Mouse (Mus musculus) cerebral cortex, adult 2 months (tissue): ENCODE data around the gene Copg2.

Experiments
- WGBS: fragments of 180-500 bp; shearing (Covaris S2); methylation state at CpG from one replicate; pipeline ENCODE4 v1.1.7; 2018; 5-methylcytosine and 5-hydroxymethylcytosine counted together

The Copg2 gene

DNA sequence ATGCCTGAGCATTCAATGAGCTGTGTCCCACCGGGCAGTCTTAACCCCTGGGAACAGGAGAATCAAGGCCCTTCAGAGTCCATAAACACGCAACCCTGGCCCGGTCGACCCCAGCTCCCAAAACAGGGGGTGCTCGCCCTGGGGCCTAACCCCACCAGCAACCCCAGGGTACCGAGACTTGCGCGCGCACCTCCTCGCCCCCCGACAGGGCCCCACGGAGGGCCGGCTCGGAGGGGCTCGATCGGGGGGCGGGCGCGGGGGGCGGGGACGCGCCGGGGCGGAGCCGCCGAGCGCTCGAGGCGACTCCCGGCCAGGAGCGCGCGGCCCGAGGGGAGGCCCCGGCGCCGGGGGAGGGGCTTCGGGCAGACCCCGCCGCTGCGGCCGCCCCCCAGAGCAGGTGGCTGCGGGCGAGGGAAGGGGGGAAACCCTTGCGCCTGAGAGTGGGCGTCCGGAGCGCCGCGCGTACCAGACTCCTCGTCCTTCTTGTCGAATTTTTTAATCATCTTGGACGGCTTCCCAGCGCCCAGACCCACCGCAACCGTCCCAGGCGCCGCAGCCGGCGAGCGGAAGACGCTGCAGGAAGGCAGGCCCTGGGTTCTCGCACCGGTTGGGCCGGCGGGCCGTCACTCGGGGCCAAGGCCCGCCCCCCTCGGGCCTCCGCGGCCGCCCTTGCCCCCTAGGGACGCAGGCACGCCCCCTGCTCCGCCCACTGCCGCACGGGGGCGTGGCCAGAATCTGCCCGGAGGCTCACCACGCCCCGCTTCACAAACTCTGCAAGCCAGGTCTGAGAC, at the start of gene Copg2:
Gene Copg2 (minus strand): TSS at position 600 of the 791 bp plus-strand sequence.
- WGBS, result under 1% methylated on average over 79 of the region's 83 CpGs

DNA sequence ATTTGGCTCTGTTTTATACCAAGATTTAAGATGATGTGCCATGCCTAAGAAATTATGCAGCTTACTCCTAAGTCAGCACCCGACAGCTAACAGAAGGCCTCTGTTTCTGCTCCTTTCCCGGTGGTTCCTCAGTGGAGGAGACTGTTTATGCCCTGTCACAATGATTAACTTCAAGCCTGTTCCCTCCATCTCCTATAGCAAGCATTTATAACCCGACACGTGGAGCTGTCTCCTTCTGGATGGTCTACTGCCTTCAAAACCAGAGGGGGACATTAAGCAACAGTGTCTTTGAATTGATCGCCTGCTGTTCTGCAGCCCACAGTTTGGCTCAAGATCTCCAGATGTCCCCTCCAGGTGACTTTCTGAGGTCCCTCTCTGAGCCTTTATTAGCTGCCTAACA, 42.7 kb upstream of the Copg2 start:
- WGBS, result 69% methylated on average over 5 of the region's 5 CpGs

DNA sequence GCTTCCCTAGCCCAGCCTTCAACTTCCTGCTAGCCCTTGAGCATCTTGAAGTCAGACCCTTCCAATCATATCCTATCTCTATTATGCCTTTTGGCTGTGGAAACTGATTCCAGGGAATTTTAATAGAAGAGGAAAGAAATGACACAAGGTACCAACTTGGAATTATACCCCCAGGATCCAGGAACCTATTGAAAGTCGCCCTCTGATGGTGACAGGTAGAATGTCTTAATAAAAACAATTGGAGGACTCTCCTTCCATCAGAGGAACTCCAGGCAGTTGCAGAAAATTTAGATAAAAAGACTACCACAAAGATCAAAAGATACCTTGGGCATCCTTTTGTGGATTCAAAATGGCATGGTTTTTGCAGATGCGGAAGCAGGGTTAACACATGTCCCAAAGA, 26.2 kb upstream of the Copg2 start:
- 55% methylated on average over 2 of the region's 2 CpGs for WGBS

DNA sequence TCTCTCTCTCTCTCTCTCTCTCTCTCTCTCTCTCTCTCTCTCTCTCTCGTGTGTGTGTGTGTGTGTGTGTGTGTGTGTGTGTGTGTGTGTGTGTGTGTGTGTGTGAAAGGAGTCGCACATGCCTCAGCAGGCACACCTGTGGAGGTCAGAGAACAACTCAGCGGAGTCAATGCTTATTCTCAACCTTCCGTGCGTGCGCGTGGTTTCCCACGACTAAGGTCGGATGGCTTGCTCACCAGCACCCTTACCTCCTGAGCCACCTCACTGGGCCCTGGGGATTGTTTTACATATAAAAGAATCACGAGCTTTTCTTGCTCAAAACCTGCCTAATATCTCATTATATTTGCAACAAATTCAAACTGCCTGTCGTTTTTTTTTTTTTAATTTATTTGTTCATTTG, 25.2 kb upstream of the Copg2 start:
- 62% methylated on average over 11 of the region's 11 CpGs for WGBS

DNA sequence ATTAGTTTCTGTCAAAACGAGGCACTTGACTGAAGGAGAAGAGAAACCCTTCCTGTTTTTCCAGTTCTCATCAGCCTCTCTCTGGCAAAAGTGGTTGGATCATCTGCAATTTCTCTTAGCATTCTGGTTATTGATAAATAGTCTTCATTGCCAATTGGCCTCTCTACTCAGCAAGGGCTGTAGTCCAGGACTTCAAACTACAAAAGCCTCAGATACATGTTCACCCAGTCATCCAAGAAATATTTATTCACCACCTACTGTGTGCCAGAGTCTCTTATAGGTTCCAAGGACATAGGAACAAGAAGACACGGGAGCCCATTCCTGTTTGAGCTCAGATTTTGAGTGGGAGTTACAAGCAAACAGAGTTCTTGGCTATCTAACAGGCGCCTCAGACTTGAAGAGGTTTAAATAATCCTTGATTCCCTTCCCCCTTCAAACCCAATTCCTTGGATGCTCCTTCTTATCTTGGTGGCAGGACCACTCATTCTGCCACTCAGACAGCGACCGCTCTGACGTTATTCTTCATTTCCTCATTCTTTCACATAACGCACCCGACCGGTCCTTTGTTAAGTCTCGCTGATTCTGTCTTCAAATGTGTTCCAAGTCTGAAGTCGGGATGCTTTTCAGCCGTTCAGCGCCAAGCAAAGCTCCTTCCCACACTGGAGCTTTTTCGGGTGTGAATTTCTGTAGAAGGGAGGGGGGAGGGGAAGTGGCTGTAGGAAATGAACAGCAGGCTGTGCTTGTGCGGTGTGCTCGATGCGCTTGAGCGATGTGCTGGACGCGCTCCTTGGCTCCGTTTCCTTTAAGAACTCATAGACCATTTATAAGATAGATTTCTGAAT, 24.5 kb upstream of the Copg2 start:
- WGBS, result 13% methylated on average over 21 of the region's 21 CpGs

DNA sequence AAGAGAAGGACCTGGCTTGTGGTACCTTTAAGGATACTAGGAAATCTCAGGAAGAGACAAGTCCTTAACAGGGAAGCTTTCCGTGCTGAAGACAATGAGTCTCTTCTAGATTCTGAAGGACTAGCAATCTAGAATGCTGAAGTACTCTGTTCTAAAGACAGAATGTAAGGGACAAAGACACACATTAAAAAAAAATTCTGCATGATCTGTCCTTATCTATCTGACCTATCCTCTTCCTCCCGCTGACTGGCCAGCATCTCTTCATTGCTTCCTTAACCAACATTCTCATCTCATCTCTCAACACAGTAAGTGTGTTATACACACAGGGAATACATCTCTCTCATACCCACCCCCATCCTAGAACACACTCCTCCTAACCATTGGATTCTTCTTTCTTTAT, 18.9 kb upstream of the Copg2 start, which contains the start of gene Tsga13:
Gene Tsga13 (minus strand): TSS at position 101 of the 400 bp plus-strand sequence.
- 91% methylated on average over 2 of the region's 2 CpGs for WGBS

DNA sequence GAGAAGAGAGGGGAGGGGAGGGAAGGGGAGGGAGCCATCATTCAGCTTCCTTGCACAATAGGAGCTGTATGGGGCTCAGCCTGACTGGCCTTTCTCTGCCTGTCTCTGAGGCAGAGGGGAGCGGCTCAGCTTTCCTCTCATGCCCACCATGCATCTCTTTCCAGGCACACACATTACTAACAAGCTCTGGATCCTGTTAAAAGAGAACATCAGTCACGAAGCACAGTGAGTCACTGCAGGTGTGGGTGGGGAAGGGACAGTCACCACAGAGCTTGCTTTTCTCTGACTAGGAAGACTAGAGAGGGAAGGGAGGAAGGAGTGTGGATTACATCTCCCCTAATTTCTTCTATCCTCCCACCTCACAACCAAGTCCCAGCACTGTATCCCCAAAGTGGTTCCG, 11.4 kb upstream of the Copg2 start:
- 33% methylated on average over 3 of the region's 3 CpGs for WGBS

DNA sequence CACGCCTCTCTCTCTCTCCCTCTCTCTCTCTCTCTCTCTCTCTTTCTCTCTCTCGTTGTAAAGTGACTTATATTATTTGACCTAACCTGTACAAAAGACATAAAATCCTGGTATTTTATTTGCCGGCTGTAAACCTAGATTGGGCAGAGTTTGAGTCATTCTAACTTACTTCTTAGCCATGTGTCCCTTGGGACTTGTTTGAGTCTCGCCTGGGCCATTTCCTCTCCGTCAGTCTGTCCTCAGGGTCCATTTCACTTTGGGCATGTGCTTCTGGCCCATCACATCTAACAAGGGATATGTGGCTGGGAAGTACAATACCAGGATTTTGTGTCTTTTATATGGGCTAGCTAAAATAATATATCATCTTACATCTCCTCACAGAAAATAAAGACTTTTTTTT, 8.3 kb upstream of the Copg2 start:
- 82% methylated on average over 5 of the region's 5 CpGs for WGBS

DNA sequence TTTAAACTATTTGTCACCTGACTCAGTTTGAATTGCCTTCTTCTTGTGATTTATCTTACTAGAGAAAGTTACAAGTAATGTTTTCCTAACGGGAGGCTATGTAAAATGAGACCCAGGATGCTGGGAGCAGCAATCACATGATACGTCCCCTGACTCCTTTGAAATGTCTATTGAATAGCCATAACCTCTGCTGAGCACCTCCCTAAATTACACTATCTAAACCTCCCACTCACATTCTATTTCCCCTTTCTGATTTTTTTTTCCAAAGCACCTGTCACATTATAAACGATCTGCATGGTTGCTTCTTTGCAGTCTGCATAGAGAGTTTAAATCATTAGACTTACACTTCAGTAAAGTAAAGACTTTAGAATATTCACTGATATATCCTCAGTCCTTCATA, 7.4 kb upstream of the Copg2 start:
- 65% methylated on average over 3 of the region's 3 CpGs for WGBS

DNA sequence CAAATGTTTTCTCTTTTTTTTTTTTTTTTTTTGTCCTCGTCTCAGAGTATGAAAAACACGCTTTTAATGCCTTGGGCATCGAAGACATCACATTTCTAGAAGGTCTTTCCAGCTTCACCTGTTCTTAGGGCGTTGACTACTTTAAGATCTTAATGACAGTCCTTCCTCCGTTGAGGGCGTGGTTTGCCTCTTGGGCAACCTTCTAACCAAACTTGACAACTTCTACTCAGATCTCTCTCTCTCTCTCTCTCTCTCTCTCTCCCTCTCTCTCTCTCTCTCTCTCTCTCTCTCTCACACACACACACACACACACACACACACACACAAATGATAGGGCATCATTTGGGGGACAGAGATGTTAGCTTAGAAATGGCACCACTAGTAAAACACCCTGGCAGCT, 926 bp upstream of the Copg2 start:
- 67% methylated on average over 6 of the region's 6 CpGs for WGBS

DNA sequence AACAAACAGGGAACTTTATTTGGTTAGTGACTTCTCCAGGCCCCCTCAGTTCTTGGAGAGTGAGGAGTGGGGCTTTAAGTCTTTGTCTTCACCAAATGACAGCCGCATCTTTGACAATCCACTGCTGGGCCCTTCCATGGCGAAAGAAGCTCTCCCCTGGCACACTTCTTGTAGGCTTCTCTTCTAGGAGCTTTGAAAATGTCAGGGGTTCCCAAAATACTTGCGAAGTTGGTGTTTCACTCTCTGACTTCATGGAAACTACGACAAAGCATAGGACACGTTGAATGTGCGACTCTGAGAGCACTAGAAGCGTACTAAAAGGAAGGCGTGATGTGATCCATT, 363 bp upstream of the Copg2 start:
- WGBS, result 9% methylated on average over 8 of the region's 8 CpGs

DNA sequence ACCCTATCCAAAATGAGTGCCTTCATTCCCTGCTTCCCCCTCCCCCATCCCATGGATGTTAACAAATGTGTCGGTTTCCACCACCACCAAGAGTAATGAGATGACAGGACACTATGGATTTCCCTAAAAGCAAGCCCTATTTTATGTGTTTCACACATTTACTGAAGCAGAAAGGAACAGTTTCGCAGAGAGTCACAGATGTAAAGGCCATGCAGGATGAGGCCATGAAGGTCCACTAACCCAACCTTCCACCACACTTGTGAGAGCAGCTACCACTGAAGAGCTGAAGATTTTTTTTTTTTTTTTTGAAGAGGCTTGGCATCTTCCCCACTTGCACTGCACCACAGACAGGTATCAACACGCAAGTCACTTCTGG, 787 bp downstream of the Copg2 start:
- WGBS, result 14% methylated on average over 3 of the region's 3 CpGs

DNA sequence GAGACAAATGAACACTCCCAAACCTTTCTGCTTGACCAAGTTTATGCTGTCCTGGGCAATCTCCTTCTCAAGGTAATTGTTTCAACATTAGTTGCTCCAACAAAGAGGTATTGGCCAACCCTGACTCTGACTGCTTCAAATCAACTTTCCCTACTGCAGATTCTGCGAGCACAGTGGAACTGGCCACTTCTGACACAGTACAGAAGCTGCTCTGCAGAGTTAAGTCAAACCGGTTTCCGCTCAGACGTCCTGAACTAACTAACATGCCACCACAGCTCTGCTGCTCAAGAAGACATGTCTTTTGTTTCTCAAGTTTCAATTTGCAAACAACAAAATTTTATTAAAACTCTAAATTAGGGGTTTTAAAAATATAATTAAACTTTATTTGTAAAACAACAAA, 3.5 kb downstream of the Copg2 start:
- WGBS, result 92% methylated on average over 4 of the region's 4 CpGs

DNA sequence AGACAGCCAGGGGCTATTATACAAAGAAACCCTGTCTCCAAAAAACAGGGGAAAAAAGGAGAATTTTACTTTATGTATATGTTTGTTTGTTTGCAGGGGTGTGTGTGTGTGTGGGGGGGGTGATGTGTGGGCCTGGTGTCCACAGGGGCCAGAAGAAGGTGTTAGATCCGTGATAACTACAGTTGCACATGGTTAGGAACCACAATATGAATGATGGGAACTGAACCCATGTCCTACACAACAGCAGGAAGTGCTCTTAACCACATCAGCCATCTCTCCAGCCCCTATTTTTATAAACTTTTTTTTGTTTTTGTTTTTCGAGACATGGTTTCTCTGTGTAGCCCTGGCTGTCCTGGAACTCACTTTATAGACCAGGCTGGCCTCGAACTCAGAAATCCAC, 11.7 kb downstream of the Copg2 start:
- WGBS, result 90% methylated on average over 3 of the region's 3 CpGs

DNA sequence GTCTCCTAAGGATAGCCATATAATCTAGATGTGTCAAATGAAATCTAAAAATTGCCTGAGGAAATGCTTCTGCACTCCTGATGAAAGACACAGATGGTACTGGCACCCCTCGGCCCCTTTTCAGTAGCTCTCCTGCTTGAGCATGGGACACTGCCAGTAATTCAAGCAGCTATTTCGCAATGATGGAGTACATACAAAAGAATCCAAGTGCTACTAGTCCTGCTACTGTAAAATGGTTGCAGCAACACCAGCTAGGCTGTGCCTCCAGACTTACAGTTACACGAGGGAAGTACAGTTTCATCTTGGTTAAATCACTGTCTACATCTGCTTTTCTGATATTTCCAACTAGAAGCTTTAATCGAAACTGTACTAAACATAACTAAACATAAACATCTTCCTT, 13.1 kb downstream of the Copg2 start:
- 67% methylated on average over 4 of the region's 4 CpGs for WGBS

DNA sequence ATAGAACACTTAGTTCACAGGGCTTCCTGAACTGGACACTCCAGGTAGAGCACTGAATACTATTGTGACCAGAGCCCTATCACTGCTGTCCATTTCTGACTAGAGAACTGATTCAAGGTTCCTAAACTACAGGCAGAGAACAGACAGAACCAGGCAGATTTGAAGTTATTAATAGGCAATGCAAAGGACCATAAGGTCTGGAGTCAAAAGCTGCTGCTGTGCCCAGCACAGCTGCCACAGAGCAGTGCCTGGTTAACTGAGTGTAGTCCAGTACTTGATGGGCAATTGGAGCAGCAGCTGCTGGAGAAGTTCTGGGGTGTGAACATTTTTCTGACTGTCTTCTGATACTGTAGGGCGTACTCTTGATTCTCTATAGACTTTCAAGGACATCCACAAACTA, 30.1 kb downstream of the Copg2 start:
- WGBS, result 100% methylated on average over 1 of the region's 1 CpGs

DNA sequence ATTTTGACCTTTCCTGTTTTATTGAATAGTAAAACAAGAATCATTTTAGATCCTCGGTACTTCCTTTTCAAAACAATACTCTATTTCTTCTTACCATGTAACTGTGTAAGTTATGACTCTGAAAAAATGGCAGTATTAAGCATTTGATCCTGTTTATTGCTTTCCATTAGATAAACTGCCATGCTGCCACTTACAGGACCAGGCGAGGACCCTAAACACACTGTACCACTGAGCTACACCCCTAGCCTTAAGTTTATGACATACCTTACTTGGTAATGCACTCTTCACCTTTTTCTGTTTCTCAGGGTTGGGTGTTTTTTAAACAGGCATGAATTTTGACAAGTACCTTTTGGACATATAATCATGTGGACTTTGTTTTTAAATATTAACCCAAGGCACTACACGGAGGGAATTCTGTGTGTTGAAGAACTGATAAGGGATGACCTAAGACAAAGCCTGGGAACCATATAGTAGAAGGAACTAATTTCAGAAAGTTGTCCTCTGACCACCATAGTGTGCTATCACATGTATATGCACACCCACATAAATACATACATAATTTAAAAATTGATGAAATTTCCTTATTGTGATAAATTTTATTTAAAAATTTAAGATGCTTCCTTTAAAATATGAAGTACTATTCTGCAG, 31.4 kb downstream of the Copg2 start:
- WGBS, result 93% methylated on average over 3 of the region's 3 CpGs

DNA sequence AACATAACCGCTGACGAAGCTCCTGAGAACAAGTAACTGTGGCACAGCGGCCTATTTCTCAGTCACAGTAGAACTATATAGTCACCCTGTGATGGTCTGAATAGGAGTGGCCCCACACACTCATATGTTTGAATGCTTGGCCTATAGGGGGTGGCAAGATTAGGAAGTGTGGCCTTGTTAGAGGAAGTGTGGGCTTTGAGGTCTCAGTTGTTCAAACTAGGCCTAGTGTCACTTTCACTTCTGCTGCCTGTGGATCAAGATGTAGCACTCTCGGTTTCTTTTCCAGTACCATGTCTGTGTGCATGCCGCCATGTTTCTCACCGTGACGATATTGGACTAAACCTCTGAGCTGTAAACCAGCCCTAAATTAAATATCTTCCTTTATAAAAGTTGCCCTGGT, 40.6 kb downstream of the Copg2 start:
- 92% methylated on average over 7 of the region's 7 CpGs for WGBS

DNA sequence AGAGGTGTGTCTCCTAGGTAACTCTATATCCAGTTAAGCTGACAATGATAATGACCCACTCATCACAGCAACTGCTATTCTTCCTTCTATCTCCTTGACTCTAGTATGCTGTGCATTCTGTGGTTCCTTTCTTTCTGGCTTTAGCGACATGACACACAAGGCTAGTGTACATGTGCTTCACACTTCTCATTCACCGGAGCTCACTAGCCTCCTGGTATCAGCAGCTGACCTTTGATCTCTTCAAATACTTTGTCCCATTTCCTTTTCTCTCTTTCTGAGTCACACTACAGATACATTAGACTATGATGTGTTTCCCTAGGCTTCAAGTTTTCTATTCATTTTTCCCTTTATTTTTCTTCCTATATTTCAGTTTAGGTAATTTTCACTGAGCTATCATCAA, 41.4 kb downstream of the Copg2 start:
- WGBS, result 90% methylated on average over 2 of the region's 2 CpGs

DNA sequence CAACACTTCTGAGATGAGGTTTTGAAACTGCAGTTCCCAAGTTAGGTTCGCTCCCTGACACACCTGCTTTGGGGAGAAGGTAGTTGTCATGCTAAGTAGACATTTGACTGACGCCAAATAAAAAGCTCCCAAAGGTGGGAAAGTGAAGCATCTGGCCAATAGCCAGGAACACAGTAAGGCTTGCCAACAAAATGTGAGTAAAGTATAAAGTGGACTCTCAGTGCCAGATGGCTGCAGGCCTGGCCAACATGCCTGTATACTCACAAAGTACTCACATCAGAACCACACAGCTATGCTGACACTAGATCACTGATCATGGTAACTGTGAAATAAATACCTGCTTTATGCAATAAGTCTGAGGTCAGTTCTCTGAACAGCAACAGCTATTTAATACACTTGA, 46.8 kb downstream of the Copg2 start:
- 73% methylated on average over 2 of the region's 2 CpGs for WGBS

DNA sequence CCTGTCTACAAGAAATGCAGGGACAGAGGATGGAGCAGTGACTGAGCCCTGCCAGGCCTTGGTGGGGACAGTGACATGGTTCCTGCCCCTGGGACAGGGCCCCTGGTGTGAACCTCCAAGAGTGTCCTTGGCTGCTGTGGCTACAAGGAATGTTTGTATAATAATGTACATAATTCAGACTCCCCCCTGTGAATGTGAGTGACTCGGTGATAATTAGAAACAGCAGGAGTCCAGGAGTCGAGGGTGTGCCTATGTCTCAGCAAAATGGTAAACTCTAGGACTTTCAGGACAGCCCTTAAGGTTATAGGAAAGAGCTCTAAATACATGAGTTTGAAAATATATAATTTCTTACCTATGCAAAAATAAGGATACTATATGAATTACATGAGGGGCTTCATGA, 64.4 kb downstream of the Copg2 start:
- 72% methylated on average over 2 of the region's 2 CpGs for WGBS

DNA sequence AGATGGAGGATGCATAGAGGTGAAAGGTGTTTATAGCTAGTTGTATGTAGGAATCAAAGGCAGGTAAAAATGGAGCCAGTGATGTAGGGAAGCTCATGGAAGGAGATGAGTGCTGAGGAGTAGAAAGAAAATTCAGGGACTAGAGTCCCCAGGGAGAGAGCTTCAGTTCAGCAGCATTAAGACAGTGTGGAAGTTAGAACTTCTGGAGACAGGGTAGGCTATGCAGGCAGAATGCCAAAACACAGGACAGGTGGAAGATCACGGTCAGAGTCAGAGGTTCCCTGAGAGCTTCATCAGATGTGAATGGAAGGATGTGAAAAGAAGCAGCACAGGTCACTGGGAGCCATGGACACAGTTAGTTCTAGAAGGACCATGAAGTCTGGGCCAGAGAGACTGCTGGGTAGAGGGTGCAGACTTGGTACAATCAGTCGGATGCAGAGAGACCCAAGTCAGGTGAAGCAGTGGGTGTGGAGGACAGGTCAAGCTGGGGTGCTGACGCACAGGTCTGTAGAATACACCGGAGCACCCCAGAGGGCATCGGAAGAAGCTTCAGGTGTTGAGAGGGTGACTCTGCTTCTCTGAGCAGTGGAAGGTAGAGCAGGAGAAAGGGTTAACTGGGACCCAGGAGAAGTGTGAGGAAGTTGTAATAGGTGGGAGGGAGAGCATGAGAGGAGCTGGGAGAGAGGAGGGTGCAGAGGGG, 91.4 kb downstream of the Copg2 start:
- 92% methylated on average over 5 of the region's 5 CpGs for WGBS
